15 mouse cellular contexts compared by ENCODE assay signal in the genomic region with DNA sequence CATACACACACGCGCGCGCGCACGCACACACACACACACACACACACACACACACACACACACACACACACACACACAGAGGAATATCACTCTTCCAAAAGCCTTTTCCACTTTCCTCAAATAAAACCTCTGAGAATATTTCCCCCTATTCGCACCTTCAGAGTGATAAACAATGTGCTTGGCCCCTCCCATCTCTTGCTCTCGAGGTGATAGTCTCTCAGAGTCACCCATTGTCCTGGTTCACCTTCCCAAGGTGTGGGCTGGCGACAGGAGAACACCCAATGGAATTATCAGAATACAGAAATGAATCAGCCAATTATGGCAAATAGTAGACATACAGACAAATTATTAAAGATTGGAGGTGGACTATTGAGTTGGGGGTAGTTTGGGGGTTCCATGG.
A peak's percentile ranks its signal among the peaks of the same experiment; 100 is the strongest.
DNase-seq lines count a peak whose midpoint lies in the region; ATAC-seq lines count a peak whose summit lies in the region.
"Had no signal": no experiment of that assay in that cellular context is flagged by ENCODE, and none has a peak within 500 bp of the region (broad histone marks: within the 10 kb centered on the region; RNA-seq: fewer than 3 reads in every experiment).

No protein-coding gene starts in this region.

- DNase-seq in ES-CJ7 (ENCODE audit: low read depth, low spot score): peak; percentile 92
- DNase-seq in urinary bladder, postnatal 25 days (ENCODE audit: low spot score): no peak
- no peak for DNase-seq in ovary, postnatal 10 days (ENCODE audit: low spot score)
- DNase-seq: cerebellum, adult 18-20 months; liver, postnatal 0 days; spleen, adult 18-20 months had no signal

- no peaks in the 10 kb centered on the region for H3K36me3 ChIP-seq in embryonic facial prominence, embryonic 12.5 days
- no peaks in the 10 kb centered on the region for H3K36me3 ChIP-seq in hindbrain, embryonic 13.5 days
- H3K36me3 ChIP-seq in midbrain, embryonic 13.5 days: no peaks in the 10 kb centered on the region
- H3K36me3 ChIP-seq: heart, embryonic 15.5 days; intestine, embryonic 15.5 days had no signal

- WGBS in embryonic facial prominence, embryonic 12.5 days: 30% methylated on average over 9 of the region's 9 CpGs
- 9% methylated on average over 9 of the region's 9 CpGs for WGBS in hindbrain, embryonic 13.5 days
- WGBS in midbrain, embryonic 13.5 days: 7% methylated on average over 9 of the region's 9 CpGs

- H3K9me3 ChIP-seq in embryonic facial prominence, embryonic 12.5 days: no peaks in the 10 kb centered on the region
- no peaks in the 10 kb centered on the region for H3K9me3 ChIP-seq in hindbrain, embryonic 13.5 days
- H3K9me3 ChIP-seq in midbrain, embryonic 13.5 days: no peaks in the 10 kb centered on the region
- H3K9me3 ChIP-seq: heart, embryonic 15.5 days; intestine, embryonic 15.5 days had no signal

- H3K9ac ChIP-seq in embryonic facial prominence, embryonic 12.5 days: no peak overlapping the region
- H3K9ac ChIP-seq in hindbrain, embryonic 13.5 days: no peak overlapping the region
- no peak overlapping the region for H3K9ac ChIP-seq in midbrain, embryonic 13.5 days (replicated peaks)
- H3K9ac ChIP-seq: heart, embryonic 15.5 days; intestine, embryonic 15.5 days; liver, postnatal 0 days had no signal

- peaks cover 10% of the 10 kb centered on the region; the same call in 1 of the 2 replicates for H3K27me3 ChIP-seq in embryonic facial prominence, embryonic 12.5 days
- H3K27me3 ChIP-seq in hindbrain, embryonic 13.5 days: peaks cover 9% of the 10 kb centered on the region; the same call in 1 of the 2 replicates
- peaks cover 13% of the 10 kb centered on the region for H3K27me3 ChIP-seq in midbrain, embryonic 13.5 days
- H3K27me3 ChIP-seq: intestine, embryonic 15.5 days had no signal

- no peak for ATAC-seq in embryonic facial prominence, embryonic 12.5 days (ENCODE audit: insufficient number of reproducible peaks, insufficient read depth, low FRiP score, low TSS enrichment)
- ATAC-seq in hindbrain, embryonic 13.5 days (ENCODE audit: low FRiP score): no peak
- 0 out of 2 replicates have a peak, but pooled peaks have one; percentile 29 for ATAC-seq in midbrain, embryonic 13.5 days
- ATAC-seq in megakaryocyte, adult 5-6 weeks (ENCODE audit: poor library complexity, severe bottlenecking): no peak
- no peak for ATAC-seq in megakaryocyte progenitor cell, adult 5-6 weeks (replicated peaks; ENCODE audit: poor library complexity)
- ATAC-seq: intestine, embryonic 15.5 days; liver, postnatal 0 days had no signal

- H3K4me1 ChIP-seq in embryonic facial prominence, embryonic 12.5 days: 0 out of 2 replicates have a peak, but pooled peaks cover 2% of the 10 kb centered on the region
- H3K4me1 ChIP-seq in hindbrain, embryonic 13.5 days (replicated peaks): peaks cover 22% of the 10 kb centered on the region
- H3K4me1 ChIP-seq in midbrain, embryonic 13.5 days (replicated peaks): peaks cover 22% of the 10 kb centered on the region
- H3K4me1 ChIP-seq: heart, embryonic 15.5 days; intestine, embryonic 15.5 days had no signal

- H3K4me2 ChIP-seq in embryonic facial prominence, embryonic 12.5 days (replicated peaks): peak overlapping the region; percentile 40
- H3K4me2 ChIP-seq in hindbrain, embryonic 13.5 days: peak overlapping the region; percentile 48
- peak overlapping the region; percentile 49 for H3K4me2 ChIP-seq in midbrain, embryonic 13.5 days (replicated peaks)

- H3K4me3 ChIP-seq in embryonic facial prominence, embryonic 12.5 days: no peak overlapping the region
- H3K4me3 ChIP-seq in hindbrain, embryonic 13.5 days: no peak overlapping the region
- peak overlapping the region; percentile 23; the same call in 1 of the 2 replicates for H3K4me3 ChIP-seq in midbrain, embryonic 13.5 days (replicated peaks)
- H3K4me3 ChIP-seq: erythroblast, embryonic 14.5 days; intestine, embryonic 15.5 days had no signal

- no peak overlapping the region for H3K27ac ChIP-seq in embryonic facial prominence, embryonic 12.5 days
- H3K27ac ChIP-seq in hindbrain, embryonic 13.5 days: no peak overlapping the region
- no peak overlapping the region for H3K27ac ChIP-seq in midbrain, embryonic 13.5 days
- H3K27ac ChIP-seq: heart, embryonic 15.5 days; intestine, embryonic 15.5 days; macrophage had no signal
